Mouse (Mus musculus): ENCODE data around the gene Fbxw8. TPM values are rescaled to one million over a fixed set of nuclear protein-coding genes. Genes with fewer than 3 reads are reported as not detected.

Fbxw8 gene
- polyA plus RNA-seq, 1 experiment from 2014 or later, result 25.1 TPM

GRCm38 (mm10) chr5:118033740-118034139 lies 121.5 kb downstream of the Fbxw8 start:
- 81% methylated on average over 6 of the region's 6 CpGs for WGBS
- peaks cover 27% of the 10 kb centered on the region for H3K27me3 ChIP-seq
- no peak overlapping the region for H3K9ac ChIP-seq
- no peak for ATAC-seq (ENCODE audit: low read depth)
- H3K4me2 ChIP-seq, result no peak overlapping the region
- no peaks in the 10 kb centered on the region for H3K36me3 ChIP-seq
- H3K4me3 ChIP-seq, result no peak overlapping the region
- peaks cover 28% of the 10 kb centered on the region for H3K4me1 ChIP-seq (replicated peaks)
- 0 out of 2 replicates have a peak, but pooled peaks cover 7% of the 10 kb centered on the region for H3K9me3 ChIP-seq
- H3K27ac ChIP-seq (replicated peaks), result no peak overlapping the region

GRCm38 (mm10) chr5:118033328-118033727 lies 121.9 kb downstream of the Fbxw8 start:
- no peak for ATAC-seq (ENCODE audit: low read depth)

GRCm38 (mm10) chr5:118031508-118031907 lies 123.8 kb downstream of the Fbxw8 start:
- Histone ChIP-seq H3K4me2 (no peak overlapping the region), H3K4me3 (no peak overlapping the region), H3K4me1 (replicated peaks) (peaks cover 32% of the 10 kb centered on the region), H3K27ac (replicated peaks) (no peak overlapping the region), H3K36me3 (no peaks in the 10 kb centered on the region), H3K9me3 (0 out of 2 replicates have a peak, but pooled peaks cover 7% of the 10 kb centered on the region), H3K27me3 (peaks cover 49% of the 10 kb centered on the region), H3K9ac (no peak overlapping the region)
- ATAC-seq (ENCODE audit: low read depth), result no peak
- WGBS, result 51% methylated on average over 4 of the region's 4 CpGs

More at GRCm38 (mm10) chr5:118033328-118033727, 121.9 kb downstream of the Fbxw8 start:
- 0 out of 2 replicates have a peak, but pooled peaks cover 7% of the 10 kb centered on the region for H3K9me3 ChIP-seq
- H3K36me3 ChIP-seq, result no peaks in the 10 kb centered on the region
- H3K27me3 ChIP-seq, result peaks cover 31% of the 10 kb centered on the region
- 51% methylated on average over 4 of the region's 4 CpGs for WGBS
- H3K4me3 ChIP-seq, result no peak overlapping the region
- peaks cover 29% of the 10 kb centered on the region for H3K4me1 ChIP-seq (replicated peaks)
- H3K9ac ChIP-seq, result no peak overlapping the region
- no peak overlapping the region for H3K4me2 ChIP-seq
- H3K27ac ChIP-seq (replicated peaks), result no peak overlapping the region

GRCm38 (mm10) chr5:118031059-118031458 lies 124.2 kb downstream of the Fbxw8 start:
- 0 out of 2 replicates have a peak, but pooled peaks cover 7% of the 10 kb centered on the region for H3K9me3 ChIP-seq
- no peak overlapping the region for H3K27ac ChIP-seq (replicated peaks)
- H3K4me1 ChIP-seq (replicated peaks), result peaks cover 37% of the 10 kb centered on the region
- no peak overlapping the region for H3K4me2 ChIP-seq
- H3K4me3 ChIP-seq, result no peak overlapping the region
- H3K27me3 ChIP-seq, result peaks cover 54% of the 10 kb centered on the region
- H3K9ac ChIP-seq, result no peak overlapping the region
- no peak for ATAC-seq (ENCODE audit: low read depth)
- WGBS, result 53% methylated on average over 5 of the region's 5 CpGs
- H3K36me3 ChIP-seq, result no peaks in the 10 kb centered on the region

GRCm38 (mm10) chr5:118030022-118030675 lies 125.1 kb downstream of the Fbxw8 start:
- no peak overlapping the region for H3K9ac ChIP-seq
- ATAC-seq (ENCODE audit: low read depth), result no peak
- WGBS, result 89% methylated on average over 9 of the region's 9 CpGs
- no peak overlapping the region for H3K4me3 ChIP-seq
- 0 out of 2 replicates have a peak, but pooled peaks cover 5% of the 10 kb centered on the region for H3K9me3 ChIP-seq
- H3K4me1 ChIP-seq (replicated peaks), result peaks cover 43% of the 10 kb centered on the region
- H3K36me3 ChIP-seq, result no peaks in the 10 kb centered on the region
- H3K4me2 ChIP-seq, result no peak overlapping the region
- peaks cover 63% of the 10 kb centered on the region for H3K27me3 ChIP-seq
- H3K27ac ChIP-seq (replicated peaks), result no peak overlapping the region

- no peak overlapping the region for H3K9ac ChIP-seq
- H3K4me2 ChIP-seq, result peak overlapping the region; percentile 95
- H3K9me3 ChIP-seq, result no peaks in the 10 kb centered on the region
- 1% methylated on average over 10 of the region's 10 CpGs for WGBS
- H3K27ac ChIP-seq (replicated peaks), result no peak overlapping the region
- peaks cover 43% of the 10 kb centered on the region for H3K4me1 ChIP-seq (replicated peaks)
- peaks cover 63% of the 10 kb centered on the region for H3K27me3 ChIP-seq
- H3K36me3 ChIP-seq, result no peaks in the 10 kb centered on the region
- peak overlapping the region; percentile 65 for H3K4me3 ChIP-seq
- no peak for ATAC-seq (ENCODE audit: low read depth)
These were observed 125.8 kb downstream of the Fbxw8 start for GRCm38 (mm10) chr5:118029420-118029819.

- Histone ChIP-seq H3K4me1 (replicated peaks) (peaks cover 43% of the 10 kb centered on the region), H3K27ac (replicated peaks) (no peak overlapping the region), H3K27me3 (peaks cover 63% of the 10 kb centered on the region), H3K9me3 (no peaks in the 10 kb centered on the region), H3K4me3 (peak overlapping the region; percentile 65), H3K36me3 (no peaks in the 10 kb centered on the region), H3K9ac (no peak overlapping the region), H3K4me2 (peak overlapping the region; percentile 95)
- peak; percentile 29 for ATAC-seq (ENCODE audit: low read depth)
- 8% methylated on average over 12 of the region's 12 CpGs for WGBS
These were observed 126.2 kb downstream of the Fbxw8 start for GRCm38 (mm10) chr5:118029035-118029408.

- 2% methylated on average over 78 of the region's 79 CpGs for WGBS
- Histone ChIP-seq H3K9me3 (no peaks in the 10 kb centered on the region), H3K27ac (replicated peaks) (no peak overlapping the region), H3K4me2 (peak overlapping the region; percentile 95), H3K9ac (peak overlapping the region; percentile 76), H3K4me1 (replicated peaks) (peaks cover 43% of the 10 kb centered on the region), H3K36me3 (no peaks in the 10 kb centered on the region), H3K4me3 (peak overlapping the region; percentile 65), H3K27me3 (peaks cover 63% of the 10 kb centered on the region)
- no peak for ATAC-seq (ENCODE audit: low read depth)
These were observed 126.9 kb downstream of the Fbxw8 start for GRCm38 (mm10) chr5:118028191-118029034.

- ATAC-seq (ENCODE audit: low read depth), result peak; percentile 25; the same call in 1 of the 2 replicates
- Histone ChIP-seq H3K9me3 (no peaks in the 10 kb centered on the region), H3K9ac (peak within 1 kb of the TSS; percentile 76), H3K36me3 (no peaks in the 10 kb centered on the region), H3K4me1 (replicated peaks) (peaks cover 43% of the 10 kb centered on the region), H3K4me2 (peak within 1 kb of the TSS; percentile 95), H3K4me3 (peak within 1 kb of the TSS; percentile 65), H3K27ac (replicated peaks) (no peak within 1 kb of the TSS), H3K27me3 (peaks cover 63% of the 10 kb centered on the region)
- under 1% methylated on average over 62 of the region's 63 CpGs for WGBS
These were observed 127.5 kb downstream of the Fbxw8 start, which contains the start of gene Tesc for GRCm38 (mm10) chr5:118027698-118028190. TSS of gene Tesc (plus strand) at chr5:118027743.

- Histone ChIP-seq H3K4me2 (peak overlapping the region; percentile 95), H3K9ac (peak overlapping the region; percentile 76), H3K36me3 (no peaks in the 10 kb centered on the region), H3K4me1 (replicated peaks) (peaks cover 43% of the 10 kb centered on the region), H3K27me3 (peaks cover 63% of the 10 kb centered on the region), H3K4me3 (peak overlapping the region; percentile 65), H3K9me3 (no peaks in the 10 kb centered on the region), H3K27ac (replicated peaks) (no peak overlapping the region)
- ATAC-seq (ENCODE audit: low read depth), result peak; percentile 20; the same call in 1 of the 2 replicates
- under 1% methylated on average over 39 of the region's 39 CpGs for WGBS
These were observed 128.1 kb downstream of the Fbxw8 start for GRCm38 (mm10) chr5:118027101-118027697.

GRCm38 (mm10) chr5:118026343-118026742 lies 128.9 kb downstream of the Fbxw8 start:
- no peak overlapping the region for H3K27ac ChIP-seq (replicated peaks)
- peaks cover 62% of the 10 kb centered on the region for H3K27me3 ChIP-seq
- no peak overlapping the region for H3K9ac ChIP-seq
- 4% methylated on average over 13 of the region's 13 CpGs for WGBS
- 0 out of 2 replicates have a peak overlapping the region, but pooled peaks have one; percentile 65 for H3K4me3 ChIP-seq
- H3K9me3 ChIP-seq, result no peaks in the 10 kb centered on the region
- ATAC-seq (ENCODE audit: low read depth), result no peak
- no peaks in the 10 kb centered on the region for H3K36me3 ChIP-seq
- H3K4me1 ChIP-seq (replicated peaks), result peaks cover 43% of the 10 kb centered on the region
- H3K4me2 ChIP-seq, result peak overlapping the region; percentile 95
